Mouse (Mus musculus): ENCODE results near the gene Dus3l.

DNA sequence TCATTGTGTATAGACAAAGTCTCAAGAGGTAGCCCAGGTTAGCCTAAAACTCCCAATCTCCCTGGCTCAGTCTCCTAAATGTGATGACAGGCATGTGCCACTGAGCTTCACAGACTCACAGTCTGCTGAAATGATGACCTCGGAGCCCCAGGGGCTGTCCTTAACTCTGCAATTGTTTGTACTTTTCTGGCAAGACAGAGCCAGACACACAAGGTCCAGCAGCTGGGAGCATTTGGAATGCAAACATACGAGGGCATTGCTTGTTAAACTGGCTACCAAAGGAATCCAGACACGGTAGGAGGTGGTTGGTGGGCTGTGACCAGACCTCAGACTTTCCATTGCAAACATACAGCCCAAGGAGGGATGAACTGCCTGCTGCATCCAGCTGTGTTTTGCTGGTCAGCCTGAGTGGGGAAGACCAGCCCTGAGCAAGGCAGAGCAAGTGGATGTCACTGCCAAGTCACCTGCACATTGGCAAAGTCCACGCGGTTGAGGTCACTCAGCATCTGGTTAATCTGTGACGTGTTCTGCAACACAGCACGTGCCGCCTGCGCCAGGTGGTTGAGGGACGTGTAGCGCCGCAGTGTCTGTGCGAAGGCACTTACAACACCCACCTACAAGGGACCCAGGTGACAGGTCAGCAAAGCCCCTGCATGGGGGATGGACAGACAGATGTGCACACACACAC, 15.9 kb downstream of the Dus3l start:
- no peak for TF ChIP-seq CTCF (IDR thresholded peaks at IDR 0.05)
- no peak for TF ChIP-seq POLR2A (IDR thresholded peaks at IDR 0.05; ENCODE audit: insufficient read depth, low read depth, low read length)
